Mouse (Mus musculus): ENCODE measurements around the gene Gm6502. TPM values are rescaled to one million over a fixed set of nuclear protein-coding genes. Genes with fewer than 3 reads are reported as not detected.
"Not testable (repeated sequence)": the region's sequence is repeated elsewhere in the genome, so short reads cannot be mapped to it uniquely, and the experiment has no call there.

Gm6502 gene
- not detected in 2 replicates for polyA plus RNA-seq (2014; fragmentation: Nextera tagmentation; extraction: Ambion mirVana)

- not testable (repeated sequence) for H3K27me3 ChIP-seq (ENCODE audit: control insufficient read depth, insufficient read depth, low read length); H3K27ac ChIP-seq; ATAC-seq (ENCODE audit: low FRiP score); H3K4me1 ChIP-seq (replicated peaks; ENCODE audit: control insufficient read depth, insufficient read depth, low read length); H3K4me2 ChIP-seq (replicated peaks); H3K36me3 ChIP-seq (replicated peaks; ENCODE audit: control insufficient read depth, insufficient read depth); DNase-seq (ENCODE audit: low spot score); H3K9ac ChIP-seq; H3K9me3 ChIP-seq (ENCODE audit: control insufficient read depth, low read length); H3K4me3 ChIP-seq (replicated peaks; ENCODE audit: low read length)
- no CpG with 5 or more reads among the region's 2 CpGs for WGBS
Observed at GRCm38 (mm10) chr5:94314135-94314534, at the start of gene Gm6502. Gm6502 (plus strand) TSS chr5:94314435.

- 100% methylated on average over 1 of the region's 1 CpGs for WGBS
Observed at GRCm38 (mm10) chr5:94306696-94307095, 7.5 kb upstream of the Gm6502 start, which contains the start of gene A430089I19Rik. A430089I19Rik (minus strand) TSS chr5:94306796.

GRCm38 (mm10) chr5:94339449-94339848 lies 25.2 kb downstream of the Gm6502 start, which contains the start of gene AA792892:
AA792892 (plus strand) TSS chr5:94339749.
- not testable (repeated sequence) for H3K4me3 ChIP-seq (replicated peaks; ENCODE audit: low read length); H3K9ac ChIP-seq; H3K27me3 ChIP-seq (ENCODE audit: control insufficient read depth, insufficient read depth, low read length); H3K4me1 ChIP-seq (replicated peaks; ENCODE audit: control insufficient read depth, insufficient read depth, low read length); H3K9me3 ChIP-seq (ENCODE audit: control insufficient read depth, low read length); DNase-seq (ENCODE audit: low spot score); H3K4me2 ChIP-seq (replicated peaks); H3K27ac ChIP-seq; H3K36me3 ChIP-seq (replicated peaks; ENCODE audit: control insufficient read depth, insufficient read depth); ATAC-seq (ENCODE audit: low FRiP score)
- WGBS, result no CpG with 5 or more reads among the region's 2 CpGs

More at GRCm38 (mm10) chr5:94306696-94307095, 7.5 kb upstream of the Gm6502 start, which contains the start of gene A430089I19Rik:
- H3K9ac ChIP-seq; H3K4me3 ChIP-seq (replicated peaks; ENCODE audit: low read length); H3K36me3 ChIP-seq (replicated peaks; ENCODE audit: control insufficient read depth, insufficient read depth); H3K4me1 ChIP-seq (replicated peaks; ENCODE audit: control insufficient read depth, insufficient read depth, low read length); H3K4me2 ChIP-seq (replicated peaks); DNase-seq (ENCODE audit: low spot score); H3K27ac ChIP-seq; ATAC-seq (ENCODE audit: low FRiP score); H3K27me3 ChIP-seq (ENCODE audit: control insufficient read depth, insufficient read depth, low read length); H3K9me3 ChIP-seq (ENCODE audit: control insufficient read depth, low read length): not testable (repeated sequence)

Other genes with a start within 250 kb of the Gm6502 start
- gene BC061212, start 243.9 kb upstream of the Gm6502 start, polyA plus RNA-seq (2014; fragmentation: Nextera tagmentation; extraction: Ambion mirVana), result not detected in 2 replicates
- not detected in 2 replicates for gene Gm6351, start 238.1 kb upstream of the Gm6502 start, polyA plus RNA-seq (2014; fragmentation: Nextera tagmentation; extraction: Ambion mirVana)
- not detected in 2 replicates for gene Gm3106, start 96.4 kb upstream of the Gm6502 start, polyA plus RNA-seq (2014; fragmentation: Nextera tagmentation; extraction: Ambion mirVana)
- not detected in 2 replicates for gene A430089I19Rik, start 7.6 kb upstream of the Gm6502 start, polyA plus RNA-seq (2014; fragmentation: Nextera tagmentation; extraction: Ambion mirVana)
- gene AA792892, start 25.3 kb downstream of the Gm6502 start, polyA plus RNA-seq (2014; fragmentation: Nextera tagmentation; extraction: Ambion mirVana), result not detected in 2 replicates
- gene Gm7682, start 131.3 kb downstream of the Gm6502 start, polyA plus RNA-seq (2014; fragmentation: Nextera tagmentation; extraction: Ambion mirVana), result not detected in 2 replicates
- not detected in 2 replicates for gene Gm3139, start 211.9 kb downstream of the Gm6502 start, polyA plus RNA-seq (2014; fragmentation: Nextera tagmentation; extraction: Ambion mirVana)

Measured in hindbrain, embryonic 14.5 days (tissue).